Mouse (Mus musculus): Measurements from ENCODE around the gene Gnaz. TPM values are rescaled to one million over a fixed set of nuclear protein-coding genes. Genes with fewer than 3 reads are reported as not detected.

The Gnaz gene
- polyA plus RNA-seq, 1 experiment from 2014 or later: 2.9 TPM

- 65% methylated on average over 4 of the region's 4 CpGs for WGBS
- H3K9me3 ChIP-seq (ENCODE audit: control insufficient read depth, low read length): no peaks in the 10 kb centered on the region
- H3K4me1 ChIP-seq (ENCODE audit: control insufficient read depth, insufficient read depth, low read length): peaks cover 9% of the 10 kb centered on the region; the same call in 1 of the 2 replicates
- H3K9ac ChIP-seq (ENCODE audit: low read depth, low read length): no peak overlapping the region
- no peaks in the 10 kb centered on the region for H3K36me3 ChIP-seq (ENCODE audit: control insufficient read depth, insufficient read depth, low read length)
- no peak for ATAC-seq
- H3K4me3 ChIP-seq (ENCODE audit: low read length): no peak overlapping the region
- H3K27me3 ChIP-seq (replicated peaks; ENCODE audit: control insufficient read depth, insufficient read depth, low read length): no peaks in the 10 kb centered on the region
- no peak overlapping the region for H3K4me2 ChIP-seq (ENCODE audit: low read depth, low read length)
- no peak overlapping the region for H3K27ac ChIP-seq (ENCODE audit: low read length)
Observed at GRCm38 (mm10) chr10:75053655-75054054, 86.7 kb downstream of the Gnaz start.

DNA sequence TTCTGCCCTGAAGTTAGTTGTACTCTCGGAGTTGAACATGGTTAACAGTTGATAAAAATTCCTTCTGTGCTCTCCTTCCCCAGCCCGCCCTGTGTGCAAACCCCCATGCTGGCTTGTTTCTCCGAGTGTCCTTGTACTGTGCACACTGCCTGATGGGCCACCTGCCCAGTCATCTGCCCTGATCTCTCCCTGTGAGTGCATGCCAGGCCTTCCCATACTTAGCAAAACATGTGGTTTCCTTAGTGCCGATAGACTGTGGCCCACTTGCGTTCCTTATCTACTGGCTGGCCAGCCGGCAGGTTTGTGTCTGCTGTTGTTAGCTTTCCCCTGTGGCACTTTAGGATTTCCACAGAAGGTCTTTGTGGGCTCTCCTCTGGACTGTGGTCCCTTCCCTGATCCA, 87.1 kb downstream of the Gnaz start:
- Histone ChIP-seq H3K4me2 (ENCODE audit: low read depth, low read length) (no peak overlapping the region), H3K4me1 (ENCODE audit: control insufficient read depth, insufficient read depth, low read length) (peaks cover 9% of the 10 kb centered on the region; the same call in 1 of the 2 replicates), H3K9me3 (ENCODE audit: control insufficient read depth, low read length) (no peaks in the 10 kb centered on the region), H3K27ac (ENCODE audit: low read length) (no peak overlapping the region), H3K27me3 (replicated peaks; ENCODE audit: control insufficient read depth, insufficient read depth, low read length) (no peaks in the 10 kb centered on the region), H3K36me3 (ENCODE audit: control insufficient read depth, insufficient read depth, low read length) (no peaks in the 10 kb centered on the region), H3K4me3 (ENCODE audit: low read length) (no peak overlapping the region), H3K9ac (ENCODE audit: low read depth, low read length) (no peak overlapping the region; the same call in 1 of the 2 replicates)
- 44% methylated on average over 6 of the region's 6 CpGs for WGBS
- ATAC-seq: no peak

DNA sequence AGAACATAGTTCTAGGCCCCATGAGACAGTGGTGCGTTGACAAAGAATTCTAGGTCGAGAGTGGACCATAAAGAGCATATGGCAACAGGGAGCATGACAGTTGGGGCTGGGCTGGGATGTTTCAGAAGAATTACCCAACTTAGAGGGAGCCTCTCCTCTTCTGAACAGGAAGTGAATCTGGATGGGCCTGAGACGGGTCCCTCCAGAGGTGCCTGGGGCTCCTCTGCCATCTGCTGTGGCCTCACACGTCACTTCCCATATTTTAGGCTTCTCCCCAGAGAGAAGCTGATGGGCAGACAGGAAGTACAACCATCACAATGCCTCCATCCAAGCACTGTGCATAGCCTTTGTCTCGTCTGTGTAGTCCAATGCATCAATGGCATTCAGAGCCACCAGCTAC, 88.7 kb downstream of the Gnaz start:
- H3K27me3 ChIP-seq (replicated peaks; ENCODE audit: control insufficient read depth, insufficient read depth, low read length): no peaks in the 10 kb centered on the region
- 67% methylated on average over 5 of the region's 5 CpGs for WGBS
- no peak overlapping the region for H3K4me2 ChIP-seq (ENCODE audit: low read depth, low read length)
- H3K36me3 ChIP-seq (ENCODE audit: control insufficient read depth, insufficient read depth, low read length): no peaks in the 10 kb centered on the region
- H3K4me1 ChIP-seq (ENCODE audit: control insufficient read depth, insufficient read depth, low read length): peaks cover 13% of the 10 kb centered on the region
- no peak overlapping the region for H3K27ac ChIP-seq (ENCODE audit: low read length)
- no peak overlapping the region for H3K9ac ChIP-seq (ENCODE audit: low read depth, low read length)
- no peak overlapping the region for H3K4me3 ChIP-seq (ENCODE audit: low read length)
- ATAC-seq: no peak
- no peaks in the 10 kb centered on the region for H3K9me3 ChIP-seq (ENCODE audit: control insufficient read depth, low read length)

DNA sequence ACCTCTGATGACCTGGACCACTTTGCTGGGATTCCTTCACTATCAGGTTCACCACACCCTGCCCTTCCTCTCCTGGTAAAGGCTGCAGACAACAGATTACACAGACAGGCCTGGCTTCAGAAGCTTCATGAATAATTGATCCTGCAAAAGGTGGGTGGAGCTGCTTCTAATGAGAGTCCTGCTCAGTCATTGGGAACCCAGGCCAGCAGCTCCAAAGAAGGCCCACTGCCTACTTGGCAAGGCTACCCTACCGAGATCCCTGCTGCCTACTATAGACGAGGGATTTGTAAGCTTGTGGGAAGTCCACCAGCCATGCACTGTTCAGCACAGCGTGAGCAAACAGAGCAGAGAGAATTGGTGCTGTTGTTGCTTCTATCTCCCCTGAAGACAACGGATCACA, 89.3 kb downstream of the Gnaz start:
- no peaks in the 10 kb centered on the region for H3K27me3 ChIP-seq (replicated peaks; ENCODE audit: control insufficient read depth, insufficient read depth, low read length)
- no peak for ATAC-seq
- WGBS: 22% methylated on average over 4 of the region's 4 CpGs

GRCm38 (mm10) chr10:75058336-75058735, 91.4 kb downstream of the Gnaz start:
- no peak for ATAC-seq
- H3K27me3 ChIP-seq (replicated peaks; ENCODE audit: control insufficient read depth, insufficient read depth, low read length): no peaks in the 10 kb centered on the region
- 66% methylated on average over 8 of the region's 8 CpGs for WGBS

More for the DNA sequence above, 89.3 kb downstream of the Gnaz start:
- Histone ChIP-seq H3K9me3 (ENCODE audit: control insufficient read depth, low read length) (no peaks in the 10 kb centered on the region), H3K9ac (ENCODE audit: low read depth, low read length) (no peak overlapping the region), H3K4me1 (ENCODE audit: control insufficient read depth, insufficient read depth, low read length) (peaks cover 13% of the 10 kb centered on the region), H3K36me3 (ENCODE audit: control insufficient read depth, insufficient read depth, low read length) (no peaks in the 10 kb centered on the region), H3K4me3 (ENCODE audit: low read length) (no peak overlapping the region), H3K4me2 (ENCODE audit: low read depth, low read length) (no peak overlapping the region), H3K27ac (ENCODE audit: low read length) (no peak overlapping the region)

GRCm38 (mm10) chr10:75058761-75059395, 91.9 kb downstream of the Gnaz start:
- H3K27ac ChIP-seq (ENCODE audit: low read length): no peak overlapping the region
- ATAC-seq: no peak
- peaks cover 36% of the 10 kb centered on the region for H3K4me1 ChIP-seq (ENCODE audit: control insufficient read depth, insufficient read depth, low read length)
- H3K36me3 ChIP-seq (ENCODE audit: control insufficient read depth, insufficient read depth, low read length): no peaks in the 10 kb centered on the region
- H3K4me2 ChIP-seq (ENCODE audit: low read depth, low read length): no peak overlapping the region
- H3K9me3 ChIP-seq (ENCODE audit: control insufficient read depth, low read length): no peaks in the 10 kb centered on the region
- H3K9ac ChIP-seq (ENCODE audit: low read depth, low read length): no peak overlapping the region
- H3K27me3 ChIP-seq (replicated peaks; ENCODE audit: control insufficient read depth, insufficient read depth, low read length): no peaks in the 10 kb centered on the region
- no peak overlapping the region for H3K4me3 ChIP-seq (ENCODE audit: low read length)
- 43% methylated on average over 9 of the region's 9 CpGs for WGBS

More at GRCm38 (mm10) chr10:75058336-75058735, 91.4 kb downstream of the Gnaz start:
- Histone ChIP-seq H3K4me3 (ENCODE audit: low read length) (no peak overlapping the region), H3K27ac (ENCODE audit: low read length) (no peak overlapping the region), H3K9me3 (ENCODE audit: control insufficient read depth, low read length) (no peaks in the 10 kb centered on the region), H3K4me2 (ENCODE audit: low read depth, low read length) (no peak overlapping the region), H3K4me1 (ENCODE audit: control insufficient read depth, insufficient read depth, low read length) (peaks cover 30% of the 10 kb centered on the region), H3K36me3 (ENCODE audit: control insufficient read depth, insufficient read depth, low read length) (no peaks in the 10 kb centered on the region), H3K9ac (ENCODE audit: low read depth, low read length) (no peak overlapping the region)

- no peaks in the 10 kb centered on the region for H3K36me3 ChIP-seq (ENCODE audit: control insufficient read depth, insufficient read depth, low read length)
- 2% methylated on average over 11 of the region's 11 CpGs for WGBS
- H3K27ac ChIP-seq (ENCODE audit: low read length): no peak overlapping the region
- no peak overlapping the region for H3K9ac ChIP-seq (ENCODE audit: low read depth, low read length)
- H3K4me1 ChIP-seq (ENCODE audit: control insufficient read depth, insufficient read depth, low read length): peaks cover 33% of the 10 kb centered on the region
- peak; percentile 36; the same call in 1 of the 2 replicates for ATAC-seq
- peak overlapping the region; percentile 89 for H3K4me3 ChIP-seq (ENCODE audit: low read length)
- H3K27me3 ChIP-seq (replicated peaks; ENCODE audit: control insufficient read depth, insufficient read depth, low read length): no peaks in the 10 kb centered on the region
- peak overlapping the region; percentile 90 for H3K4me2 ChIP-seq (ENCODE audit: low read depth, low read length)
- no peaks in the 10 kb centered on the region for H3K9me3 ChIP-seq (ENCODE audit: control insufficient read depth, low read length)
Observed at GRCm38 (mm10) chr10:75059396-75059795, 92.4 kb downstream of the Gnaz start.

DNA sequence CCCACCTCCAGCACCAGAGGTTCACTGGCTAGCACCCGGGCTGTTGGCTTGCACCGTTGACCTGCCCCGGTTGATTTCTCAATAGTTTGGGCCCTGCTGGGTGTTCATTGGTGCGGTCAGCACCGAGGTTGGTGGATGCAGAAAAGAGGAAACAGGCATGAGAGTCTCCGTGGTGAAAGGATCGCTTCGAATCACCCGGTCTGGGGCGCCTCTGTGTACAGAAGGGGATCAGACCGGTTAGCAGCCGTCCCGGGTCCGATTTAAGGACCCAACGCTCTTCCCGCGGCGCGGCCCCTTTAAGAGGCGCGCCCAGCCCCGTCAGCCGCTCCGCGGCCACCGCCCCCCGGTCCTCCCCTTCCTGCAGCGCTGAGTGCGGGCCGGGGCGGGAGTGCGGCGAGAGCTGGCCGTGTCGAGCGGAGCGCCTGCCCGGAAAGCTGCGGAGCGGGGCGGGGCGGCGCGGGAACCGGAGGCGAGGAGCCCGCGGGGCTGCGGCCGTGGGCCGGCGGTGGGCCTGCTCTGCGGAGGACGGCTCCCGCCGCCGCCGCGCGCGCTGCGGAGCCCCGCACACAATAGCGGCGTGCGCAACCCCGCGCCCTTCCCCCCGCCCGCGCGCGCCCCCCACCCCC, 93.4 kb downstream of the Gnaz start, which contains the start of gene Bcr:
Bcr (plus strand) TSS at position 376 of the 626 bp plus-strand sequence.
- H3K27ac ChIP-seq (ENCODE audit: low read length): peak within 1 kb of the TSS; percentile 41
- ATAC-seq: peak; percentile 87
- under 1% methylated on average over 48 of the region's 73 CpGs for WGBS

DNA sequence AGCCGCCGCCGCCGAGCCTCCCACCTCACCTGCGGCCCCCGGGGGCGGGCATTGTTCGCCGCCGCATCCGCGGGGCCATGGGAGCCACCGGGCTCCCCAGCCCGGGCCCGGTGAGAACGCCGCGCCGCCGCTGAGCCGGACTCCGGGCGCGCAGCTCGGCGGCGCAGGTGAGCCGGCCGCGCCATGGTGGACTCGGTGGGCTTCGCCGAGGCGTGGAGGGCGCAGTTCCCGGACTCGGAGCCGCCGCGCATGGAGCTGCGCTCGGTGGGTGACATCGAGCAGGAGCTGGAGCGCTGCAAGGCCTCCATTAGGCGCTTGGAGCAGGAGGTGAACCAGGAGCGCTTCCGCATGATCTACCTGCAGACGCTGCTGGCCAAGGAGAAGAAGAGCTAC, 93.9 kb downstream of the Gnaz start:
- H3K4me1 ChIP-seq (ENCODE audit: control insufficient read depth, insufficient read depth, low read length): peaks cover 36% of the 10 kb centered on the region
- 0% methylated on average over 43 of the region's 48 CpGs for WGBS
- H3K9ac ChIP-seq (ENCODE audit: low read depth, low read length): peak overlapping the region; percentile 81
- H3K27ac ChIP-seq (ENCODE audit: low read length): peak overlapping the region; percentile 41
- no peaks in the 10 kb centered on the region for H3K36me3 ChIP-seq (ENCODE audit: control insufficient read depth, insufficient read depth, low read length)
- H3K4me2 ChIP-seq (ENCODE audit: low read depth, low read length): peak overlapping the region; percentile 90
- peak overlapping the region; percentile 89 for H3K4me3 ChIP-seq (ENCODE audit: low read length)
- H3K27me3 ChIP-seq (replicated peaks; ENCODE audit: control insufficient read depth, insufficient read depth, low read length): no peaks in the 10 kb centered on the region
- ATAC-seq: peak; percentile 21; the same call in 1 of the 2 replicates
- H3K9me3 ChIP-seq (ENCODE audit: control insufficient read depth, low read length): no peaks in the 10 kb centered on the region

More for the DNA sequence above, 93.4 kb downstream of the Gnaz start, which contains the start of gene Bcr:
- H3K4me2 ChIP-seq (ENCODE audit: low read depth, low read length): peak within 1 kb of the TSS; percentile 90
- H3K9me3 ChIP-seq (ENCODE audit: control insufficient read depth, low read length): no peaks in the 10 kb centered on the region
- H3K4me3 ChIP-seq (ENCODE audit: low read length): peak within 1 kb of the TSS; percentile 89
- H3K27me3 ChIP-seq (replicated peaks; ENCODE audit: control insufficient read depth, insufficient read depth, low read length): no peaks in the 10 kb centered on the region
- H3K4me1 ChIP-seq (ENCODE audit: control insufficient read depth, insufficient read depth, low read length): peaks cover 32% of the 10 kb centered on the region
- peak within 1 kb of the TSS; percentile 81 for H3K9ac ChIP-seq (ENCODE audit: low read depth, low read length)
- no peaks in the 10 kb centered on the region for H3K36me3 ChIP-seq (ENCODE audit: control insufficient read depth, insufficient read depth, low read length)
